Mouse (Mus musculus) megakaryocyte, adult 5-6 weeks (primary cell): Measurements from ENCODE around the gene Gtpbp3. TPM values are rescaled to one million over a fixed set of nuclear protein-coding genes. Genes with fewer than 3 reads are reported as not detected.
A peak's percentile ranks its signal among the peaks of the same experiment; 100 is the strongest.

Experiments used
- ATAC-seq: 2 replicates; pipeline ENCODE4 v1.8.0; 2016; ENCODE audit warnings: mild to moderate bottlenecking, inconsistent platforms; ENCODE audit not compliant: poor library complexity, severe bottlenecking
- total RNA-seq, 2 experiments: library from RNA; stranded (forward) in 1 of 2; stranded (reverse) in 1 of 2; fragments of 153-499, 151-499 nt in 1 of 2; fragments of 221-1000, 200-1000 nt in 1 of 2; gene quantifications; 2 replicates each; pipeline versions ENCODE4 v1.2.3 to v1.2.4; 2015 to 2017

Gene Gtpbp3
- total RNA-seq, 2 experiments from 2014 or later: 3.7 to 12.1 TPM

GRCm38 (mm10) chr8:71496481-71496880 is 8.6 kb downstream of the Gtpbp3 start:
- ATAC-seq: no peak

- ATAC-seq: no peak
Measured at GRCm38 (mm10) chr8:71497077-71497645, 9.3 kb downstream of the Gtpbp3 start.

- ATAC-seq: no peak
Measured at GRCm38 (mm10) chr8:71497881-71498501, 10.1 kb downstream of the Gtpbp3 start.

- no peak for ATAC-seq
Measured at GRCm38 (mm10) chr8:71498816-71499690, 11.2 kb downstream of the Gtpbp3 start.

GRCm38 (mm10) chr8:71504349-71504748 is 16.4 kb downstream of the Gtpbp3 start:
- ATAC-seq: no peak

GRCm38 (mm10) chr8:71505326-71505725 is 17.4 kb downstream of the Gtpbp3 start:
- ATAC-seq: no peak

GRCm38 (mm10) chr8:71505979-71506378 is 18.1 kb downstream of the Gtpbp3 start:
- no peak for ATAC-seq

GRCm38 (mm10) chr8:71507589-71508104 is 19.7 kb downstream of the Gtpbp3 start:
- ATAC-seq: no peak

- no peak for ATAC-seq
Measured at GRCm38 (mm10) chr8:71509316-71509715, 21.4 kb downstream of the Gtpbp3 start.

- peak; percentile 54 for ATAC-seq
Measured at GRCm38 (mm10) chr8:71511644-71512043, 23.7 kb downstream of the Gtpbp3 start, which contains the start of gene Plvap. Gene Plvap (minus strand): TSS chr8:71511752.

- ATAC-seq: no peak
Measured at GRCm38 (mm10) chr8:71513018-71513754, 25.3 kb downstream of the Gtpbp3 start.

- no peak for ATAC-seq
Measured at GRCm38 (mm10) chr8:71515043-71515442, 27.1 kb downstream of the Gtpbp3 start.

GRCm38 (mm10) chr8:71516786-71517185 is 28.9 kb downstream of the Gtpbp3 start:
- ATAC-seq: no peak

GRCm38 (mm10) chr8:71519037-71519825 is 31.3 kb downstream of the Gtpbp3 start:
- ATAC-seq: peak; percentile 65

- ATAC-seq: peak; percentile 97
Measured at GRCm38 (mm10) chr8:71521634-71522033, 33.7 kb downstream of the Gtpbp3 start.

- no peak for ATAC-seq
Measured at GRCm38 (mm10) chr8:71525226-71526050, 37.5 kb downstream of the Gtpbp3 start, which contains the start of gene Ccdc194. Gene Ccdc194 (minus strand): TSS chr8:71525711.

- no peak for ATAC-seq
Measured at GRCm38 (mm10) chr8:71526272-71526671, 38.4 kb downstream of the Gtpbp3 start.

- ATAC-seq: no peak
Measured at GRCm38 (mm10) chr8:71527162-71527870, 39.4 kb downstream of the Gtpbp3 start.
